Mouse (Mus musculus) large intestine, adult 2 months (tissue): ENCODE measurements around the gene Kctd19. TPM values are rescaled to one million over a fixed set of nuclear protein-coding genes. Genes with fewer than 3 reads are reported as not detected.

ENCODE experiments used
- DNase-seq: peaks from one replicate; pipeline ENCODE4 v3.0.0-alpha.2; 2012; ENCODE audit warnings: low read depth, low spot score
- WGBS: fragments of 180-500 bp; shearing (Covaris S2); methylation state at CpG from one replicate; pipeline ENCODE4 v1.1.7; 2018; 5-methylcytosine and 5-hydroxymethylcytosine counted together
- polyA plus RNA-seq: library from polyadenylated mRNA; depleted of rRNA; stranded (reverse); fragments of >200 nt; gene quantifications from 2 replicates; pipeline ENCODE4 v1.2.3, GENCODE M21; 2012; rRNA removed

The Kctd19 gene
- polyA plus RNA-seq, 1 experiment: not detected

GRCm38 (mm10) chr8:105342768-105343167 is 70.5 kb downstream of the Kctd19 start:
- 48% methylated on average over 4 of the region's 4 CpGs for WGBS
- no peak for DNase-seq

DNA sequence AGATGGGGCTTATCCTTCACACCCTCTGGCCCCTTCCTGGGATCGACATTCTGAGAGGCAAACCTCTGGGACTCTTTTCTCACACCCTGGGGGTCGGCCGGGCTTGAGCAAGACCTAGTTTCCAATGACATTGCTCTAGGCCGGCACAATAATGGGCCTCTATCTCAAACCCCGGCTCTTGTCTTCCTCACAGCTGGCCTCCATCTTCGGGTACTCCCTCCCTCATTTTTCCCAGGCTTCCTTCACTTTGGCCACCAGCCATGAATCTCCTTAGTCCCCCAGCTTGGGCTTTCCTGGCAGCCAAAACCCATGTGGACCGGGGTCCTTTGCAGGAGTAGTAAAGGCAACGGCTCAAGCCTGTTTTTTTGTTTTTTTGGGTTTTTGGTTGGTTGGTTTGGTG is 71.9 kb downstream of the Kctd19 start:
- WGBS: 50% methylated on average over 8 of the region's 8 CpGs
- DNase-seq: no peak

GRCm38 (mm10) chr8:105339886-105340635 is 73.2 kb downstream of the Kctd19 start:
- WGBS: 30% methylated on average over 6 of the region's 6 CpGs
- no peak for DNase-seq

DNA sequence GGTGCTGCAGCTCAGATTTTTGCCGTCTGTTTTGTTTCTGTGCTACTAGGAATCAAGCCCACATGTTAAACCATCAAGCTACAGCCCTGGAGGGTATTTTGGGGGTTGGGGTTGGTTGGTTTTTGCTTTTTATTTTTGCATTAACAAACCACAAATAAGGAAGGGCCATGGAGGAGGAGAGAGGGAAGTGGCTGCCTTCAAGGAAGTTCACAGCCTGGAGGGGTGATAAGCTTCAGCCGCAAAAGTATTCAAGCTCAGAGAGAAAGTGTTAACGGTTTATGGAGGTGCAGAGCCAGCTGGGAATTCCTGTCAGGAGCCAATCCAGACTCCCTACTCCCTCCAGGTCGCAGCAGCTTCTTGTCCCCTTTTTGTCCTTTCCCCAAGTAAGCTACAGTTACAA is 74.3 kb downstream of the Kctd19 start:
- WGBS: 21% methylated on average over 4 of the region's 4 CpGs
- DNase-seq: no peak

DNA sequence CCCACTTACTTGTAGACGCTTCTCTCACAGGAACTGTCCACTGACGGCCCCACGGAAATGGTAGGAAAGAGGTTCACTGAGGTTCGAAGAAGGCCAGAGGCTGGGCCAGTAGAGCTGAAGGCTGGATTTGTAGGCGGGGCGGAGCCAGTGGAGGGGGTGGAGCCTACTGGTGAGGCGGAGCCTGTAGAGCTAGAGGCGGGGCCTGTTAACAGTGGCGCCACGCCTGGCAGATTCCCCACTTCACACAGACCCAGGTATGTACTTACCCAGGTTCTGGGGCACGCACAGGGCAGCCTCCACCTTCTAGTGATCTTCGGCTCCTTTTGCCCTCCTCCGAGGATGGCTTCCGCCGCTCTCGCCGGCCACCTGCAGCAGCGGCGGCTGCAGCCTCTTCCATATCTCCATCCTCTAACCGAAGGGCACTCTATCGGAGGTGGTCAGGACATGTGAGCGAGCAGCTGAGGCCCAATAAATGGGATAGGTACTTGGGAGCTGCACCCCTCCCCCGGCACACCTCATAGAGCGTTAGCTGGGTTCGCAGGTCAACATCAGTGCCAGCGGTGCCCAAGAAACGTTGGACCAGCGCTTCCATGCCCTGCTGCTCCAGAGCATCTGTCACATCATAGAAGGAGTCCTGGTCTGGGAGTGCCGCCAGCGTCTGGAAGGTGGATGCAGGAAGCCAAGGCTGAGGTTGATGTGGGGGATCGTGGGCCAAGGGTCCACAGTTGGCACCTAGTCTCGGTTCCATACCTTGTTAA is 76.8 kb downstream of the Kctd19 start:
- 90% methylated on average over 32 of the region's 32 CpGs for WGBS
- no peak for DNase-seq

Other genes with a start within 250 kb of the Kctd19 start
- gene Cbfb, start 242.8 kb downstream of the Kctd19 start, polyA plus RNA-seq: 7.0 and 8.1 TPM in 2 replicates
- gene D230025D16Rik, start 188.4 kb downstream of the Kctd19 start, polyA plus RNA-seq: 13.0 and 14.5 TPM in 2 replicates
- gene B3gnt9, start 158.3 kb downstream of the Kctd19 start, polyA plus RNA-seq: 4.9 and 6.2 TPM in 2 replicates
- gene Tradd, start 148.9 kb downstream of the Kctd19 start, polyA plus RNA-seq: 57.4 and 64.0 TPM in 2 replicates
- 16.3 and 16.9 TPM in 2 replicates for gene Fbxl8, start 148.9 kb downstream of the Kctd19 start, polyA plus RNA-seq
- 0.74 and 1.2 TPM in 2 replicates for gene Hsf4, start 143.7 kb downstream of the Kctd19 start, polyA plus RNA-seq
- gene Nol3, start 137.4 kb downstream of the Kctd19 start, polyA plus RNA-seq: 0.82 and 0.88 TPM in 2 replicates
- 1.7 and 2.0 TPM in 2 replicates for gene 4931428F04Rik, start 123.6 kb downstream of the Kctd19 start, polyA plus RNA-seq
- gene Exoc3l, start 117.4 kb downstream of the Kctd19 start, polyA plus RNA-seq: 1.6 and 2.5 TPM in 2 replicates
- 147 and 149 TPM in 2 replicates for gene E2f4, start 115.8 kb downstream of the Kctd19 start, polyA plus RNA-seq
- 65.9 and 82.0 TPM in 2 replicates for gene Elmo3, start 107.9 kb downstream of the Kctd19 start, polyA plus RNA-seq
- gene Lrrc29, start 87.2 kb downstream of the Kctd19 start, polyA plus RNA-seq: 4.6 and 5.8 TPM in 2 replicates
- 120 and 134 TPM in 2 replicates for gene Tmem208, start 87.1 kb downstream of the Kctd19 start, polyA plus RNA-seq
- 20.1 and 28.9 TPM in 2 replicates for gene Fhod1, start 65.5 kb downstream of the Kctd19 start, polyA plus RNA-seq
- gene Slc9a5, start 64.7 kb downstream of the Kctd19 start, polyA plus RNA-seq: 2.7 and 4.0 TPM in 2 replicates
- gene Plekhg4, start 40.2 kb downstream of the Kctd19 start, polyA plus RNA-seq: 0.52 and 0.73 TPM in 2 replicates
- 0.12 and 0.25 TPM in 2 replicates for gene Lrrc36, start 69 bp upstream of the Kctd19 start, polyA plus RNA-seq
- gene Tppp3, start 58.0 kb upstream of the Kctd19 start, polyA plus RNA-seq: 73.9 and 101 TPM in 2 replicates
- gene Zdhhc1, start 83.4 kb upstream of the Kctd19 start, polyA plus RNA-seq: 15.0 and 16.3 TPM in 2 replicates
- 19.6 and 50.5 TPM in 2 replicates for gene Hsd11b2, start 105.3 kb upstream of the Kctd19 start, polyA plus RNA-seq
- gene Atp6v0d1, start 152.5 kb upstream of the Kctd19 start, polyA plus RNA-seq: 103 and 110 TPM in 2 replicates
- gene Ripor1, start 191.8 kb upstream of the Kctd19 start, polyA plus RNA-seq: 7.1 and 10.2 TPM in 2 replicates
- 9.2 and 14.7 TPM in 2 replicates for gene Ctcf, start 223.1 kb upstream of the Kctd19 start, polyA plus RNA-seq
- gene Agrp, start 223.9 kb upstream of the Kctd19 start, polyA plus RNA-seq: 0.21 and 0.32 TPM in 2 replicates